Mouse (Mus musculus): ENCODE results near the gene Rab40c. TPM values are rescaled to one million over a fixed set of nuclear protein-coding genes. Genes with fewer than 3 reads are reported as not detected.
A peak's percentile ranks its signal among the peaks of the same experiment; 100 is the strongest.

The Rab40c gene
- polyA plus RNA-seq, 1 experiment from 2014 or later, result 17.2 TPM

DNA sequence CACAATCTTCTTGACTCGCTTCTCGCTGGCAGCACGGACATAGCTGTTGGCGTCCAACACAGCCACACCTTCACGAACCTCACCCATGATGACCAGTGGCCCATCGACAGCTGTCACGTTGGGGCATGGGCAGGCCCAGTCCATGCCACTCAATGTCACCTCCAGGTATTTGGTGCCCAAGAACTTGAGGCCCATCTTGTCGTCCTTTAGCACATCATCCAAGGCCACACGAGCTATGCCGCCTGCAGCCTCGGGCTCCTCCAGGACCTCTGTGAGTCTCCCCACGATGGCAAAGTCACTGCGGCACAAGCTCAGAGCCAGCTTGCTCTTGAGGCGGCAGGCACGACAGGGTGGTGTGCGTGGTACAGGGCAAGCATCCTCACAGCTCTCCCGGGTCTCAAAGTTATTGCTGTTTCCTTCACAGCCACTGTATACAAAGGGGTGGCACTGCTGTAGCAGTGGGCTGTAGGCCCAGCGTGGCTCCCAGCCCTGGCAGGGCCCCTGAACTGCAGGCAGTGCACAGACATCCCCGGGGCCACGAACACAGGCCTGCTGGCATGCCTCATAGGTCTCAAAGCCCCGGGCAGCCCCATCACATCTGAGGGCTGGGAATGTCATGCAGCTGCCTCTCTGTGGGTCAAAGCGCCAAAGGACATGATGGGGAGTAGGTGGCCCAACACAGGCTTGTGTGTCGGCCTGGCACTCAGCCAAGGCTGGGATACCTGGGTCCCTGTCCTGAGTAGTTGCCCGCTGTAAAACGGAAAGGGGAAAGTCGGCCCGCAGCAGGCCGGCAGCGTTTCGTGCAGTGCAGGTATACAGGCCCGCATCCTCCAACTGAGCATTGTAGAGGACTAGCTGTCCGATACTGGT, 41.6 kb downstream of the Rab40c start:
- Histone ChIP-seq H3K4me2 (replicated peaks; ENCODE audit: low read depth, low read length) (no peak overlapping the region), H3K36me3 (ENCODE audit: control insufficient read depth, insufficient read depth, low read length) (peaks cover 24% of the 10 kb centered on the region), H3K27ac (ENCODE audit: low read length) (no peak overlapping the region), H3K4me1 (ENCODE audit: control insufficient read depth, insufficient read depth, low read length) (peaks cover 9% of the 10 kb centered on the region; the same call in 1 of the 2 replicates), H3K4me3 (ENCODE audit: low read depth, low read length) (no peak overlapping the region), H3K9me3 (ENCODE audit: control insufficient read depth, low read depth, low read length) (no peaks in the 10 kb centered on the region), H3K27me3 (ENCODE audit: control insufficient read depth, insufficient read depth, low read length) (no peaks in the 10 kb centered on the region), H3K9ac (replicated peaks; ENCODE audit: low read depth, low read length) (no peak overlapping the region)
- no peak for ATAC-seq (ENCODE audit: insufficient number of reproducible peaks, insufficient read depth, low FRiP score, low read depth)
- 94% methylated on average over 32 of the region's 32 CpGs for WGBS

- H3K27me3 ChIP-seq (ENCODE audit: control insufficient read depth, insufficient read depth, low read length), result no peaks in the 10 kb centered on the region
- ATAC-seq (ENCODE audit: insufficient number of reproducible peaks, insufficient read depth, low FRiP score, low read depth), result no peak
- H3K27ac ChIP-seq (ENCODE audit: low read length), result no peak overlapping the region
- H3K4me3 ChIP-seq (ENCODE audit: low read depth, low read length), result no peak overlapping the region
- H3K9me3 ChIP-seq (ENCODE audit: control insufficient read depth, low read depth, low read length), result no peaks in the 10 kb centered on the region
- no peak overlapping the region for H3K4me2 ChIP-seq (replicated peaks; ENCODE audit: low read depth, low read length)
- H3K4me1 ChIP-seq (ENCODE audit: control insufficient read depth, insufficient read depth, low read length), result peaks cover 9% of the 10 kb centered on the region; the same call in 1 of the 2 replicates
- peaks cover 19% of the 10 kb centered on the region for H3K36me3 ChIP-seq (ENCODE audit: control insufficient read depth, insufficient read depth, low read length)
- WGBS, result 92% methylated on average over 3 of the region's 3 CpGs
- H3K9ac ChIP-seq (replicated peaks; ENCODE audit: low read depth, low read length), result no peak overlapping the region
Measured at GRCm38 (mm10) chr17:25877025-25877424, 42.5 kb downstream of the Rab40c start.

DNA sequence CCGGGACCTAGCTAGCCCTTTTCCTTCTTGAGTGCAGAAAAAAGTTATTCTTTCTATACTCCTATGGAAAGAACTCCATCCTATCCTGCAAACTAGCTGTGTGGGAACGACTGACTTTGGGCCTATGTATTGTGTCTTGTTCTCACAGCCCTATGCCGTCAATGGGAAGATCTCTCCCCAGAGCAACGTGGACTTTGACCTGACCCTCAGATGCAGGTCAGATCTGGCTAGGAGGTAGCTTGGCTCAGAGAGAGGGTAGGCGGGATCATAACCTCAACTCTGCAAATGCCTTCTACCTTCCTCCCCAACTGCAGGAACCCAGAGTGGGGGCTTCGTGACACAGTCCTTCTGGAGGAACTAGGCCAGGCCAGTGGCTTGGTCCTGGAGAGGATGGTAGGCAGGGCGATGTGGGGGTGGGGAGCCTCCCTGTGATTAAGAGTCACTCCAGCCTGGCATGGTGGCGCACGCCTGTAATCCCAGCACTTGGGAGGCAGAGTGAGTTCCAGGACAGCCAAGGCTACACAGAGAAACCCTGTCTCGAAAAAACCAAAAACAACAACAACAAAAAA, 43.1 kb downstream of the Rab40c start:
- H3K4me2 ChIP-seq (replicated peaks; ENCODE audit: low read depth, low read length), result peak overlapping the region; percentile 91
- no peaks in the 10 kb centered on the region for H3K27me3 ChIP-seq (ENCODE audit: control insufficient read depth, insufficient read depth, low read length)
- ATAC-seq (ENCODE audit: insufficient number of reproducible peaks, insufficient read depth, low FRiP score, low read depth), result no peak
- peaks cover 9% of the 10 kb centered on the region; the same call in 1 of the 2 replicates for H3K4me1 ChIP-seq (ENCODE audit: control insufficient read depth, insufficient read depth, low read length)
- no peaks in the 10 kb centered on the region for H3K9me3 ChIP-seq (ENCODE audit: control insufficient read depth, low read depth, low read length)
- WGBS, result 61% methylated on average over 10 of the region's 10 CpGs
- peaks cover 16% of the 10 kb centered on the region for H3K36me3 ChIP-seq (ENCODE audit: control insufficient read depth, insufficient read depth, low read length)
- peak overlapping the region; percentile 70 for H3K4me3 ChIP-seq (ENCODE audit: low read depth, low read length)
- H3K9ac ChIP-seq (replicated peaks; ENCODE audit: low read depth, low read length), result 0 out of 2 replicates have a peak overlapping the region, but pooled peaks have one; percentile 37
- no peak overlapping the region; the same call in 1 of the 2 replicates for H3K27ac ChIP-seq (ENCODE audit: low read length)

DNA sequence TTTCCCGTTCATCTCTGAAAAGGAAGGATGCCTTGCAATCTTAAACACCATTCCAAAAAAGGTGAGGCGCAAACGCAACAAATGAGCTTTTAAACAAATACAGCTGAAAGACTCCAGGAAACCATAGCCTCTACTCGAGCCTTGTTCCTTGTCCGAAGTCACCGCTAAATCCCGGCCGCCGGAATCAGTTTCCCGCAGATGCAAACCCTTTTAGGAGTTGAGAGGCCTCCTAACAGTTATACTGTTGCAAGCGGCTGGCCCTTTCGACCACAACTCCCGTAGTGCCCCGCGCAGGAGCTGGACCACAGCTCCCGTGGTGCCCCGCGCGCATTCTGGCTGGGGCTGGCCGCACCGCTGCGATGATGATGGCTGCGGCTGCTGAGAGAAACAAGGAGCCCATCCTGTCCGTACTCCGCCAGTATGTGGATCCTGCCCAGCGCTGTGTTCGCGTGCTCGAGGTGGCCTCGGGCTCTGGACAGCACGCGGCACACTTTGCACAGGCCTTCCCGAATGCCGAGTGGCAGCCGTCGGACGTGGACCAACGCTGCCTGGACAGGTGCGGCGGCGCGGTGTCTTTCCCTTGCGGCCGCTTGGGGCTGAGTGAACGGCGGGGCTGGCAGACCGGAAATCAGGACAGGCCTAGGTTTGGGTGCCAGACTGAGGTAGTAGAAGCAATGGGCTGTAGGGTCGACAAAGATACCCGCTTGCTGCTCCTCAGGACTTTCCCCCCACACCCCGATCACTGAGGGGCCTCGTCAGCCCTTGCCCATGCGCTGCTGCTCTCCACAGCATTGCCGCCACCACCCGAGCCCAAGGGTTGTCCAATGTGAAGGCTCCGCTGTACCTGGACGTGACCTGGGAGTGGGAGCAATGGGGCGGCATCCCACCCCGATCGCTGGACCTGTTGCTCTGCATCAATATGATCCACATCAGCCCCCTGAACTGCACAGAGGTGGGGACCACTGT, 44.1 kb downstream of the Rab40c start:
- ATAC-seq (ENCODE audit: insufficient number of reproducible peaks, insufficient read depth, low FRiP score, low read depth), result peak; percentile 94
- peak overlapping the region; percentile 70 for H3K4me3 ChIP-seq (ENCODE audit: low read depth, low read length)
- peaks cover 9% of the 10 kb centered on the region; the same call in 1 of the 2 replicates for H3K4me1 ChIP-seq (ENCODE audit: control insufficient read depth, insufficient read depth, low read length)
- H3K36me3 ChIP-seq (ENCODE audit: control insufficient read depth, insufficient read depth, low read length), result peaks cover 13% of the 10 kb centered on the region
- peak overlapping the region; percentile 94 for H3K27ac ChIP-seq (ENCODE audit: low read length)
- H3K27me3 ChIP-seq (ENCODE audit: control insufficient read depth, insufficient read depth, low read length), result no peaks in the 10 kb centered on the region
- peak overlapping the region; percentile 37 for H3K9ac ChIP-seq (replicated peaks; ENCODE audit: low read depth, low read length)
- H3K4me2 ChIP-seq (replicated peaks; ENCODE audit: low read depth, low read length), result peak overlapping the region; percentile 91
- no peaks in the 10 kb centered on the region for H3K9me3 ChIP-seq (ENCODE audit: control insufficient read depth, low read depth, low read length)
- WGBS, result 1% methylated on average over 59 of the region's 59 CpGs

DNA sequence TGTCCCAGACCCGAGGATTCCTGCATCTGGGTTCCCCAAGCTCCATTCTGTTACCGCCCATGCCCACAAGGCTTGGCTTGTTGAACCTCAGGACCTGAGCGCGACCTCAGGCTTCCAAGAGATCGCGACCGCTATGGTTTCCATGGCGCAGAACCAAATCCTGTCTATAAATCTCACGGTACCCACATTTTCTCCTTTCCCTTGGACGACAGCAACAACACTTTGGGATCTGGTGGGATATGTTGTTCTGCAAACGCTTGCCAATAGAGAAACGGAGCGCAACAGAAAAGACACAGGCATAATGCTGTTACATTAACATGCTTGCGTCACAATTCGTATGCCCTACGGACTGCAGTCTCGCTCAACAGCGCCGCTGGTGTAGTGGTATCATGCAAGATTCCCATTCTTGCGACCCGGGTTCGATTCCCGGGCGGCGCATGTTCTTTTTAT, 44.8 kb downstream of the Rab40c start, which contains the start of gene Mettl26:
Mettl26 (plus strand) TSS at position 354 of the 450 bp plus-strand sequence.
- WGBS, result under 1% methylated on average over 25 of the region's 25 CpGs
- Histone ChIP-seq H3K4me3 (ENCODE audit: low read depth, low read length) (peak within 1 kb of the TSS; percentile 70), H3K36me3 (ENCODE audit: control insufficient read depth, insufficient read depth, low read length) (peaks cover 13% of the 10 kb centered on the region)

GRCm38 (mm10) chr17:25874148-25874720, 45.3 kb downstream of the Rab40c start:
- Histone ChIP-seq H3K9me3 (ENCODE audit: control insufficient read depth, low read depth, low read length) (no peaks in the 10 kb centered on the region), H3K9ac (replicated peaks; ENCODE audit: low read depth, low read length) (peak overlapping the region; percentile 33; the same call in 1 of the 2 replicates), H3K4me3 (ENCODE audit: low read depth, low read length) (peak overlapping the region; percentile 70), H3K36me3 (ENCODE audit: control insufficient read depth, insufficient read depth, low read length) (peaks cover 13% of the 10 kb centered on the region), H3K4me2 (replicated peaks; ENCODE audit: low read depth, low read length) (peak overlapping the region; percentile 91), H3K4me1 (ENCODE audit: control insufficient read depth, insufficient read depth, low read length) (peaks cover 9% of the 10 kb centered on the region; the same call in 1 of the 2 replicates), H3K27me3 (ENCODE audit: control insufficient read depth, insufficient read depth, low read length) (no peaks in the 10 kb centered on the region), H3K27ac (ENCODE audit: low read length) (peak overlapping the region; percentile 94)
- no peak for ATAC-seq (ENCODE audit: insufficient number of reproducible peaks, insufficient read depth, low FRiP score, low read depth)
- 5% methylated on average over 14 of the region's 14 CpGs for WGBS

More for the DNA sequence above, 44.8 kb downstream of the Rab40c start, which contains the start of gene Mettl26:
- peak within 1 kb of the TSS; percentile 37 for H3K9ac ChIP-seq (replicated peaks; ENCODE audit: low read depth, low read length)
- peak within 1 kb of the TSS; percentile 94 for H3K27ac ChIP-seq (ENCODE audit: low read length)
- H3K4me2 ChIP-seq (replicated peaks; ENCODE audit: low read depth, low read length), result peak within 1 kb of the TSS; percentile 91
- H3K27me3 ChIP-seq (ENCODE audit: control insufficient read depth, insufficient read depth, low read length), result no peaks in the 10 kb centered on the region
- peak; percentile 70; the same call in 1 of the 2 replicates for ATAC-seq (ENCODE audit: insufficient number of reproducible peaks, insufficient read depth, low FRiP score, low read depth)
- peaks cover 9% of the 10 kb centered on the region; the same call in 1 of the 2 replicates for H3K4me1 ChIP-seq (ENCODE audit: control insufficient read depth, insufficient read depth, low read length)
- H3K9me3 ChIP-seq (ENCODE audit: control insufficient read depth, low read depth, low read length), result no peaks in the 10 kb centered on the region

DNA sequence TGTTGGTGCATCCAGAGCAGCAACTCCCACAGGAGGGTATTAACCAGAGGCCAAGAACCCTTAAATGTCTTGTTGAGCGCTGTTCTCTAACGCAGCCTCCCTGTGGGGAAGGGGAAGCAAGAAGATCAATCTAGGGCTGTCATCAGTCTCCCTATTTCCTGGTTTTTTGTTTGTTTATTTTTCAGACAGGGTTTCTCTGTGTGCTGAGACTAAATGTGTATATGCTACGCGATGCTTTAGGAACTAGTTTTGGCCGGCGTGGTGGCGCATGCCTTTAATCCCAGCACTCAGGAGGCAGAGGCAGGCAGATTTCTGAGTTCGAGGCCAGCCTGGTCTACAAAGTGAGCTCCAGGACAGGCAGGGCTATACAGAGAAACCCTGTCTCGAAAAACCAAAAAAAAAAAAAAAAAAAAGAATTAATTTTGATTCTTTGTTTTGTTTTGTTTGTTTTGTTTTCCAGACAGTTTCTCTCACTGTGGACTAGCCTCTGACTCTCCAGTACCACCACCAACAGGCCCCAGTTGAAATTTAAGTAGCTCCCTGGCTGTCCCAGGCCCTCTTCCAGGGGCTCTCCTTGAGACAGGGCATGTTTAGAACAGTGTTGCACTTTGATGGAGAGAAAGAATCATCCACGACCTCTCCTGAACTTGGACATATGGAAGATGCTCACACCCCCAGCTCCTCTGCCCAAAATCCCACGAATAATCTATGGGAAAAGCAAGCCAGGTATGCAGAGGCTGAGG, 46.0 kb downstream of the Rab40c start:
- 65% methylated on average over 11 of the region's 11 CpGs for WGBS
- Histone ChIP-seq H3K4me3 (ENCODE audit: low read depth, low read length) (no peak overlapping the region), H3K4me1 (ENCODE audit: control insufficient read depth, insufficient read depth, low read length) (peaks cover 14% of the 10 kb centered on the region; the same call in 1 of the 2 replicates), H3K36me3 (ENCODE audit: control insufficient read depth, insufficient read depth, low read length) (peaks cover 11% of the 10 kb centered on the region), H3K27me3 (ENCODE audit: control insufficient read depth, insufficient read depth, low read length) (no peaks in the 10 kb centered on the region), H3K27ac (ENCODE audit: low read length) (no peak overlapping the region), H3K9me3 (ENCODE audit: control insufficient read depth, low read depth, low read length) (no peaks in the 10 kb centered on the region), H3K9ac (replicated peaks; ENCODE audit: low read depth, low read length) (no peak overlapping the region), H3K4me2 (replicated peaks; ENCODE audit: low read depth, low read length) (peak overlapping the region; percentile 91)
- no peak for ATAC-seq (ENCODE audit: insufficient number of reproducible peaks, insufficient read depth, low FRiP score, low read depth)

All from stomach, embryonic 14.5 days (tissue).